Mouse (Mus musculus) ES-E14 (cell line): ENCODE data around the gene Vwf.

Experiments
- CHD2 ChIP-seq: IDR thresholded peaks from 2 replicates; pipeline ENCODE4 v1.6.1; 2014; ENCODE audit warnings: mild to moderate bottlenecking, low read depth, low read length, inconsistent platforms
- HCFC1 ChIP-seq: IDR thresholded peaks from 2 replicates; pipeline ENCODE4 v1.6.1; 2012; ENCODE audit warnings: low read length, inconsistent platforms, borderline replicate concordance; ENCODE audit not compliant: insufficient read depth
- MAFK ChIP-seq: IDR thresholded peaks from 2 replicates; pipeline ENCODE4 v1.6.1; 2014; ENCODE audit warnings: mild to moderate bottlenecking, low read depth, low read length, inconsistent platforms; ENCODE audit not compliant: insufficient read depth
- ZC3H11A ChIP-seq: IDR thresholded peaks from 2 replicates; pipeline ENCODE4 v1.6.1; 2012; ENCODE audit warnings: low read depth, mild to moderate bottlenecking, inconsistent platforms, low read length, borderline replicate concordance
- ZNF384 ChIP-seq: IDR thresholded peaks from 2 replicates; pipeline ENCODE4 v1.6.1; 2012; ENCODE audit warnings: low read depth, low read length, inconsistent platforms

- TF ChIP-seq ZC3H11A, result no peak
- no peak for TF ChIP-seq HCFC1
- TF ChIP-seq ZNF384, result no peak
- TF ChIP-seq MAFK, result no peak
- no peak for TF ChIP-seq CHD2
Observed at GRCm38 (mm10) chr6:125561521-125561920, 14.9 kb downstream of the Vwf start.
